Mouse (Mus musculus) MEL (cell line): ENCODE measurements around the gene Fstl5.

Experiments
- CHD2 ChIP-seq: IDR thresholded peaks from 2 replicates; pipeline ENCODE4 v1.6.1; 2011; ENCODE audit warnings: low read length, improper control_type of control experiment
- CTCF ChIP-seq, 3 experiments: IDR thresholded peaks in 2 of 3; conservative IDR thresholded peaks in 1 of 3; 2 replicates each; pipeline ENCODE4 v1.5.1; 2011 to 2012; ENCODE audit warnings: low read length in 3 of 3, low read depth in 2 of 3, mild to moderate bottlenecking in 2 of 3, improper control_type of control experiment in 1 of 3, inconsistent platforms in 1 of 3, mixed read lengths in 1 of 3, moderate library complexity in 1 of 3; ENCODE audit not compliant: control insufficient read depth in 1 of 3, insufficient read depth in 1 of 3, poor library complexity in 1 of 3, severe bottlenecking in 1 of 3
- KAT2A ChIP-seq: conservative IDR thresholded peaks from 2 replicates; pipeline ENCODE4 v1.6.1; 2012; ENCODE audit warnings: low read depth, low read length, improper control_type of control experiment, inconsistent platforms
- MYC ChIP-seq: IDR thresholded peaks from 2 replicates; pipeline ENCODE4 v1.6.1; 2011; ENCODE audit warnings: low read depth, mild to moderate bottlenecking, low read length, improper control_type of control experiment, moderate library complexity
- POLR2A ChIP-seq, 2 experiments: IDR thresholded peaks; 2 replicates each; pipeline ENCODE4 v1.6.1; 2011 to 2012; ENCODE audit warnings: low read length in 2 of 2, mild to moderate bottlenecking in 2 of 2, control low read depth in 1 of 2, improper control_type of control experiment in 1 of 2, low read depth in 1 of 2, moderate library complexity in 1 of 2; ENCODE audit not compliant: control insufficient read depth in 1 of 2, insufficient read depth in 1 of 2, poor library complexity in 1 of 2
- POLR2AphosphoS2 ChIP-seq: IDR thresholded peaks from 2 replicates; pipeline ENCODE4 v1.6.1; 2011; ENCODE audit warnings: low read length, improper control_type of control experiment
- TBP ChIP-seq: IDR thresholded peaks from 2 replicates; pipeline ENCODE4 v1.8.0; 2011; ENCODE audit warnings: low read depth, low read length, improper control_type of control experiment
- ZC3H11A ChIP-seq: IDR thresholded peaks from 2 replicates; pipeline ENCODE4 v1.6.1; 2012; ENCODE audit warnings: low read depth, mild to moderate bottlenecking, inconsistent platforms, low read length, improper control_type of control experiment

DNA sequence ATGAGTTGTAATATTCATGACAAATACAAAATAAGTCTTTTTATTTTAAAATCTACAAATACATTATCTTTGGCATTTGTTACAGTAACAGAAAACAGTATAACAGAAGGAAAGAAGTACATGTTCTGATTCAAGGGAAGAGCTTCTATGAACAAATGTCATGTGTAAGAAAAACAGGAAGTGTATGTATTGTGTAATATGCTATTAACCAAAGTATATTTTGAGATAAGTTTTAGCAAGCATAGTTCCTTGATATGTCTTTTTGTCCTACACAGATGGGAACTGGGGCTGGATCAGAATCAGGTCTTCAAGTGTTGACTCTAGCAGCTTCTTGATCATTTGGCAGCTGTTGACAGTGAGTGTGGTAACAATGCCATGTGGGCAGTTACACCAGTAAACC lies 48.5 kb upstream of the Fstl5 start:
- TF ChIP-seq CTCF (IDR thresholded peaks at IDR 0.05 in 2 of 3, conservative IDR thresholded peaks at IDR 0.05 in 1 of 3; ENCODE audit: control insufficient read depth in 1 of 3, insufficient read depth in 1 of 3, low read depth in 2 of 3, low read length in 3 of 3, poor library complexity in 1 of 3, severe bottlenecking in 1 of 3) (no peak), CHD2 (no peak), MYC (no peak), TBP (no peak), POLR2A (IDR thresholded peaks at IDR 0.05; ENCODE audit: control insufficient read depth in 1 of 2, insufficient read depth in 1 of 2, low read depth in 1 of 2, low read length in 2 of 2, poor library complexity in 1 of 2) (no peak), KAT2A (no peak), POLR2AphosphoS2 (no peak), ZC3H11A (no peak)
